Mouse (Mus musculus) stomach, embryonic 16.5 days (tissue): ENCODE results near the gene Clmn. TPM values are rescaled to one million over a fixed set of nuclear protein-coding genes. Genes with fewer than 3 reads are reported as not detected.

Experiments
- ATAC-seq: fragments of 200-750 bp; cut with Nextera tagmentation; 2 replicates; pipeline ENCODE4 v1.8.0; 2017; ENCODE audit warnings: moderate number of reproducible peaks, moderate TSS enrichment; ENCODE audit not compliant: insufficient read depth, low FRiP score
- H3K27ac ChIP-seq: fragments of 300-500 bp; sonication (generic); 2 replicates; pipeline ENCODE4 v1.5.1; 2014; ENCODE audit warnings: low read length
- H3K27me3 ChIP-seq: fragments of 300-500 bp; sonication (generic); 2 replicates; pipeline ENCODE4 v1.6.1; 2014; ENCODE audit warnings: low read length, control low read depth, mixed read lengths; ENCODE audit not compliant: control insufficient read depth, insufficient read depth
- H3K36me3 ChIP-seq: fragments of 300-500 bp; sonication (generic); 2 replicates; pipeline ENCODE4 v1.6.1; 2014; ENCODE audit warnings: low read length; ENCODE audit not compliant: control insufficient read depth, insufficient read depth
- H3K4me1 ChIP-seq: fragments of 300-500 bp; sonication (generic); 2 replicates; pipeline ENCODE4 v1.6.1; 2014; ENCODE audit warnings: low read length, control low read depth, mixed read lengths; ENCODE audit not compliant: control insufficient read depth, insufficient read depth
- H3K4me2 ChIP-seq: fragments of 300-500 bp; sonication (generic); 2 replicates; pipeline ENCODE4 v1.6.1; 2014; ENCODE audit warnings: low read depth, low read length, mixed read lengths
- H3K4me3 ChIP-seq: fragments of 300-500 bp; sonication (generic); replicated peaks from 2 replicates; pipeline ENCODE4 v1.5.1; 2014; ENCODE audit warnings: mild to moderate bottlenecking, low read length
- H3K9ac ChIP-seq: fragments of 300-500 bp; sonication (generic); 2 replicates; pipeline ENCODE4 v1.6.1; 2014; ENCODE audit warnings: low read length
- H3K9me3 ChIP-seq: fragments of 300-500 bp; sonication (generic); replicated peaks from 2 replicates; pipeline ENCODE4 v1.6.1; 2016; ENCODE audit warnings: low read length, control low read depth; ENCODE audit not compliant: control insufficient read depth
- WGBS: fragments of 180-500 bp; shearing (Covaris S2); extraction: QIAGEN DNeasy Blood & Tissue Kit; methylation state at CpG from one replicate; pipeline ENCODE4 v1.1.7; 2014; 5-methylcytosine and 5-hydroxymethylcytosine counted together
- polyA plus RNA-seq: library from polyadenylated mRNA; unstranded; fragments of >200 nt; fragmentation: Nextera tagmentation; extraction: Ambion mirVana; gene quantifications from 2 replicates; pipeline ENCODE4 v1.2.1, GENCODE M21; 2015

The Clmn gene
- 2.3 and 2.5 TPM in 2 replicates for polyA plus RNA-seq

DNA sequence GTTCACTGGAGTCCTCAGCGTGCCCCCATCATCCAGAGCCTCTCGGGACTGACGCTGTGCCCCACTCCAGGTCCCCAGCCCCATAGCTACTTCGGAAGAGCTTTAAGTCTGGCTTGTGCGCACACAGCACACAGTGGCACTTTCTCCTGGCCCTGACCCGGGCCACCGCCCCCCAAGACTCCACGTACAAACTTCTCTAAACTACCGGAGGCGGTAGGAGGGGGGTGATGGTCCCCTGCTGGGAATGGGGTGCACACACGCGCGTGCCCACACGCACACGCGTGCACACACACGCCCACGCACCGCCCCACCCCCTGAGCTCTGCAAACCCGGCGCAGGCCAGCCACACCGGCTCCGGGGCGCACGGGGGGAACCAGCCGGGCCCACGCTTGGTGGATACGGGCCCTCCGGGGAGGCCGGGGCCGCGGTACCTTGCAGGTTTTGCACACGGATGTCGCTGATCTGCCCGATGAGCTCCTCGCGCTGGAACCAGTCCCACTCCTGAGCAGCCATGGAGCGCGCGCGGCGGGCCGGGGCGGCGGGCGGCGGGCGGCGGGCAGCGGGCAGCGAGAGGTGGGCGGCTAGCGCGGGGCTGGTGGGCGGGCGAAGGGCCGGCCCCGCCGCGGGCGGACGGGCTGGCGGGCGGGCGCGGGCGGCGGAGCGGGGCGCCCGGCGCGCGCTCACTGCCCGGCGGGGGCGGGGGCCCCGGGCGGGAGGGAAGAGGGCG lies at the start of gene Clmn:
TSS of gene Clmn (minus strand) at position 638 of the 727 bp plus-strand sequence.
- under 1% methylated on average over 53 of the region's 80 CpGs for WGBS
- Histone ChIP-seq H3K27ac (peak within 1 kb of the TSS; percentile 64), H3K9me3 (no peaks in the 10 kb centered on the region), H3K4me3 (peak within 1 kb of the TSS; percentile 87), H3K9ac (peak within 1 kb of the TSS; percentile 91), H3K36me3 (no peaks in the 10 kb centered on the region), H3K4me1 (peaks cover 9% of the 10 kb centered on the region; the same call in 1 of the 2 replicates), H3K4me2 (peak within 1 kb of the TSS; percentile 95), H3K27me3 (no peaks in the 10 kb centered on the region)
- peak; percentile 41 for ATAC-seq

- Histone ChIP-seq H3K4me1 (peaks cover 7% of the 10 kb centered on the region), H3K4me3 (no peak overlapping the region), H3K27me3 (no peaks in the 10 kb centered on the region), H3K9ac (no peak overlapping the region), H3K9me3 (no peaks in the 10 kb centered on the region), H3K36me3 (no peaks in the 10 kb centered on the region), H3K4me2 (no peak overlapping the region), H3K27ac (no peak overlapping the region)
- WGBS, result 72% methylated on average over 3 of the region's 3 CpGs
- ATAC-seq, result no peak
These were observed 48.1 kb upstream of the Clmn start for GRCm38 (mm10) chr12:104912990-104913389.

DNA sequence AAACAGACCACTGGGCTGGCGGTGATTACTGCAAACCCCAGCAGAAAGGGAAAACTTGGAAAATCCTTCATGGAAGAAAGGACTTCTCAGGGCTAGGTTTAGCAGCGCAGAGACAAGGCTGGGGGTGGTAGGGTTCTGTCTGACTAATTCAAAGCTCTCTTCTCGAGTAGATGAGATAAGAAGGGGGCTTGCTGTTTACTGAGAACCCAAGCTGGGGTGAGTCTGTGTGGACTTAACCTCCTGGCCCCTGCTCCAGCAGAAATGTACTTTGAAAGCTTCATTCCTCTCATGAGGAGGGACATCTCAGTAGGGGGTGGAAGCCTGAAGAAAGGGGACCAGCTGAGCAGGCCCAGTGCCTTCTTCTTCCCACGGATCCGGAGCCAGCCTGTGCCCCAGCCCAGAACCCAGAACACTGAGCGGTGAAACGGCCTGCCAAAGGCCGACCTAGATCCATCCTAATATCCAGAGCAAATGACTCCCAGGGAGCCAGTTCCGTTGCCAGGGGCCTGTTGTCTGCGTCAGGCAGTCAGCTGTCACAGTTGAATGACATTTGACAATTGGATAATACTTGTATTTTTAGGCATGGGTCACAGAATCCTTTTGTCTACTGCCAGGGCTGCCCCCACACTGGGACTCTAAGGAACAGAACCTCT lies 47.5 kb upstream of the Clmn start:
- 41% methylated on average over 10 of the region's 10 CpGs for WGBS
- Histone ChIP-seq H3K27me3 (no peaks in the 10 kb centered on the region), H3K9me3 (no peaks in the 10 kb centered on the region), H3K4me1 (peaks cover 7% of the 10 kb centered on the region), H3K36me3 (no peaks in the 10 kb centered on the region), H3K4me3 (no peak overlapping the region), H3K4me2 (no peak overlapping the region), H3K9ac (no peak overlapping the region), H3K27ac (no peak overlapping the region)
- no peak for ATAC-seq

DNA sequence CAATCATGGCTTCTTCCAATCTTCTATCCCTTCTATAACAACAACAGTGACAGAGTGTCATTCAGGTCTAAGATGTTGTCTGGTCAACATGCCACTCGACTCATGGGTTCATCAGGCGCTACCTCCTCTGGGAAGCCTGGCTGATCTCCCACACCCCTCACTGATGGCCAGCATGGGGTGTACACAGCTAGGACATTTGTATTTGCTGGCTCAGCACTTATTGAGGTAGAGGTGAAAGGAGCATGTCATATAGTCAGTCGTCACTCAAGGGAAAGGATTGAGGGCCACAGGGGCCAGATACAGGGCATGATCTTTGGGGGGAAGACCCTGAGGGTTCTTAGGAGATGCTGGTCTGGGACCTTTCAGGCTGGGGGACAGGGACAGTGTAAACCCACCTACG lies 44.9 kb upstream of the Clmn start:
- 83% methylated on average over 4 of the region's 4 CpGs for WGBS
- Histone ChIP-seq H3K36me3 (no peaks in the 10 kb centered on the region), H3K27ac (no peak overlapping the region), H3K4me1 (peaks cover 7% of the 10 kb centered on the region), H3K9me3 (no peaks in the 10 kb centered on the region), H3K4me2 (no peak overlapping the region), H3K9ac (no peak overlapping the region), H3K4me3 (no peak overlapping the region), H3K27me3 (no peaks in the 10 kb centered on the region)
- ATAC-seq, result no peak

DNA sequence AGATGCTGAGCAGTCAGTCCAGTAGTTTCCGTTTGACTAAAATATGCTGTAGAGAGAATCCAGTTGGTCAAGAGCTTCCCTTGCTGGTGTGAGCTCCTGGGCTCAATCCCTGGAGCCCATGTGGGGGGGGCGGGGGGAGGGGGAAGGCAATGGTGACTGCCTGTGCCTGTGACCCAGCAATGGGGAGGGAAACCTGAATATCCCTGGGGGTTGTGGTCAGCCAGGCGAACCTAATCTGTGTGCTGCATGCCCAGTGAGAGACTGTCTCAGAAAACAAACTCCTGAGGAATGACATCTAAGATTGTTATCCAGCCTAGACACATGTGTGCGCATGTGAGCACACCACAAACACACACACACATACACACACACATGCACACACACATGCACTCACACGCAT lies 44.1 kb upstream of the Clmn start:
- 71% methylated on average over 5 of the region's 5 CpGs for WGBS
- no peak for ATAC-seq

DNA sequence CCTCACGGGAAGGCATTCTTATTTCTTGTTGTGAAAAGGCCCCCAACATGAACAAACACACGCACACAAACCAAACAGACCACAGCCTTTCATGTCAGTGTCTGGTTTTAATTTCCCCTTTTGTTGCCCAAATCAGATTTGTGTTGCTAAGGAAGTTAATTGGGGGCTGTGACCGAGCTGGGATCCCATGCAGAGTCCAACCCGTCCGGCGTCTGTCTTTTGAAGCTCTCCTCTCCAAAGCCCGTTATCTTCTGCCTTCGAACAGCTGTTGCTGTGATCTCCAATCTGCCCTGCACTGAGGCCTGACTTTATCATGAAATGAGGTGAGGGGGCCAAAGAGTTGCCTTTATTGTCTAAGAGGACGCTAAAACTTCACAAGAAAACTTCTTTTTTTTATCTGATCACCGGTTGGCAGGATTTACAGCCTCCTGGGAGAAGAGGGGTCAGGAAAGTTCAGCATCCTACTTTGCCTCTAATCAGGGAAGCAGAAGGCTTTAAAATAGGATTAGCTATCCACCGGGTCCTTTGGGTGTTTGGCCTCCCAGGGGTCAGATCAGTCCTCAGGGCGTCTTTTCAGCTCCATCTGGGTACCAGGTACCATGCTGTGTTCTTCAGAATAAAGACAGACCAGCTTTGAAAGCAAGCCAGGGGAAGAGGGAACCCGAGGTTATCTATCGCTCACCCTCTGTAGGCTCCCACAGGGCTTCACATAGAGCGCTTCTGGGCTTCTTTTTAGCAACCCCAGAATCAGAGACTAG lies 43.3 kb upstream of the Clmn start:
- H3K9me3 ChIP-seq, result no peaks in the 10 kb centered on the region
- no peak overlapping the region for H3K4me2 ChIP-seq
- H3K4me3 ChIP-seq, result no peak overlapping the region
- H3K4me1 ChIP-seq, result peaks cover 10% of the 10 kb centered on the region
- 26% methylated on average over 15 of the region's 15 CpGs for WGBS
- H3K27ac ChIP-seq, result no peak overlapping the region; the same call in 1 of the 2 replicates
- H3K27me3 ChIP-seq, result no peaks in the 10 kb centered on the region
- no peak overlapping the region for H3K9ac ChIP-seq
- ATAC-seq, result no peak
- H3K36me3 ChIP-seq, result no peaks in the 10 kb centered on the region

More for the DNA sequence above, 44.1 kb upstream of the Clmn start:
- Histone ChIP-seq H3K4me3 (no peak overlapping the region), H3K4me1 (peaks cover 7% of the 10 kb centered on the region), H3K9me3 (no peaks in the 10 kb centered on the region), H3K27me3 (no peaks in the 10 kb centered on the region), H3K36me3 (no peaks in the 10 kb centered on the region), H3K9ac (no peak overlapping the region), H3K27ac (no peak overlapping the region), H3K4me2 (no peak overlapping the region)

GRCm38 (mm10) chr12:104907133-104907532 lies 42.3 kb upstream of the Clmn start:
- H3K4me3 ChIP-seq, result no peak overlapping the region
- 85% methylated on average over 2 of the region's 2 CpGs for WGBS
- no peaks in the 10 kb centered on the region for H3K9me3 ChIP-seq
- ATAC-seq, result no peak
- H3K27ac ChIP-seq, result no peak overlapping the region
- peaks cover 7% of the 10 kb centered on the region for H3K4me1 ChIP-seq
- H3K4me2 ChIP-seq, result no peak overlapping the region
- H3K9ac ChIP-seq, result no peak overlapping the region
- H3K27me3 ChIP-seq, result no peaks in the 10 kb centered on the region
- H3K36me3 ChIP-seq, result no peaks in the 10 kb centered on the region

DNA sequence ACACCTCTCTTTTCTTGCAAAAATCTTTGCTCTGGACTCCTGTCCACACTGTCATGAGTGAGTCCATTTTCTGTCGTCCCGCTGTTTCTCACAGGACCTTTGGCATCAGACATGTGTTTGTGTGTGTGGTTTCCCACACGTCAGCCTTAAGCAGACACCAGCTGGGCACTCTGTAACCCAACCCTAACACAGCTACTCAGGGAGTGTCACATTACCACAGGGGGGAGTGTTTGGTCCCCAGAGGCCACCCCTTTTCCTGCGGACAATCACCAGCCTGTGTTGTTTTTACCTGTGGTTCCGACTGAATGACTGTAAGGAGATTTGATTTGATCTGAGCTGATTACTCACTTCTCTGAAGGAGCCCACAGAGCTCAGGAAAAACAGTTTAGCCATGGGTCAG lies 39.3 kb upstream of the Clmn start:
- Histone ChIP-seq H3K4me1 (peaks cover 9% of the 10 kb centered on the region), H3K9me3 (no peaks in the 10 kb centered on the region), H3K4me3 (no peak overlapping the region), H3K4me2 (no peak overlapping the region), H3K36me3 (no peaks in the 10 kb centered on the region), H3K27ac (no peak overlapping the region), H3K27me3 (no peaks in the 10 kb centered on the region), H3K9ac (no peak overlapping the region)
- WGBS, result 16% methylated on average over 5 of the region's 5 CpGs
- ATAC-seq, result 0 out of 2 replicates have a peak, but pooled peaks have one; percentile 48
